Mouse (Mus musculus): ENCODE data around the gene Grb2.

DNA sequence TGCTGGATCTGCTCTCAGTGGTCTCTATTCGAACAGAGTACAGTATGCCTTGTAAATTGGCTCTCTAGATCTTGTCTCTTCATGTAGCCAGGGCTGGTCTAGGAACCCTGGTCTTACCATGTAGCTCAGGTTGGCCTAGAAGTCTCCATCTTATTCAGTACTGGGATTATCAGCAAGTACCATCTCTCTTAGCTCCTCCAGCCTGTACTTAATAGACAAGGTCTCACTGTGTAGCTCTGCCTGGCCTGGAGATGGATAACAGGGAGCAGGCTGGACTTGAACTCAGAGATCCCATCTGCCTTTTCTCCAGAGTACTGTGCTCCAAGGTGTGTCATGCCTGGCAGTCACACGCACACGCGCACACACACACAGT is 66.7 kb downstream of the Grb2 start:
- TF ChIP-seq POLR2A (IDR thresholded peaks at IDR 0.05; ENCODE audit: low read depth, low read length), result no peak
- TF ChIP-seq CTCF (IDR thresholded peaks at IDR 0.05; ENCODE audit: extremely low read depth, insufficient read depth, insufficient read length, insufficient replicate concordance), result no peak

All from spleen, adult 2 months (tissue).